Mouse (Mus musculus) bone marrow, adult 2 months (tissue): ENCODE data around the gene Pdzd8. TPM values are rescaled to one million over a fixed set of nuclear protein-coding genes. Genes with fewer than 3 reads are reported as not detected.

ENCODE experiments used
- H3K27ac ChIP-seq: fragments of 200-500 bp; 2 replicates; pipeline ENCODE4 v1.5.1; 2012; ENCODE audit warnings: low read depth, mild to moderate bottlenecking, control low read depth, inconsistent platforms, low read length; ENCODE audit not compliant: control insufficient read depth, poor library complexity, insufficient read depth
- H3K4me1 ChIP-seq: fragments of 200-500 bp; 2 replicates; pipeline ENCODE4 v1.6.1; 2011; ENCODE audit warnings: low read length; ENCODE audit not compliant: control insufficient read depth, insufficient read depth
- H3K4me3 ChIP-seq: fragments of 200-500 bp; replicated peaks from 2 replicates; pipeline ENCODE3; 2011; ENCODE audit warnings: mild to moderate bottlenecking, low read depth, low read length, control low read depth; ENCODE audit not compliant: control insufficient read depth
- CTCF ChIP-seq: fragments of 200-500 bp; IDR thresholded peaks from 2 replicates; pipeline ENCODE4 v1.5.1; 2011; ENCODE audit warnings: low read length, control low read depth; ENCODE audit not compliant: control insufficient read depth, insufficient read depth
- POLR2A ChIP-seq: fragments of 200-500 bp; IDR thresholded peaks from 2 replicates; pipeline ENCODE4 v1.6.1; 2011; ENCODE audit warnings: low read depth, mild to moderate bottlenecking, control low read depth, low read length, borderline replicate concordance; ENCODE audit not compliant: control insufficient read depth
- WGBS: fragments of 180-500 bp; shearing (Covaris S2); methylation state at CpG from one replicate; pipeline ENCODE4 v1.1.7; 2018; 5-methylcytosine and 5-hydroxymethylcytosine counted together
- polyA plus RNA-seq: library from polyadenylated mRNA; stranded (reverse); fragments of >200 nt; gene quantifications from 2 replicates; pipeline ENCODE4 v1.2.4, GENCODE M21; 2011; ENCODE audit warnings: low replicate concordance; ENCODE audit not compliant: missing spikeins, insufficient read depth, insufficient read length

Pdzd8 gene
- polyA plus RNA-seq, 1 experiment, result 13.6 TPM

GRCm38 (mm10) chr19:59379995-59380394 lies 34.4 kb upstream of the Pdzd8 start:
- WGBS, result 23% methylated on average over 1 of the region's 1 CpGs
- Histone ChIP-seq H3K27ac (no peak overlapping the region), H3K4me1 (peaks cover 2% of the 10 kb centered on the region), H3K4me3 (no peak overlapping the region)
- TF ChIP-seq POLR2A (no peak), CTCF (no peak)

- TF ChIP-seq CTCF (no peak), POLR2A (no peak)
- peaks cover 5% of the 10 kb centered on the region; the same call in 1 of the 2 replicates for H3K4me1 ChIP-seq
- H3K27ac ChIP-seq, result no peak overlapping the region
- H3K4me3 ChIP-seq, result no peak overlapping the region
- 73% methylated on average over 2 of the region's 2 CpGs for WGBS
Observed at GRCm38 (mm10) chr19:59376481-59376880, 30.9 kb upstream of the Pdzd8 start.

- Histone ChIP-seq H3K27ac (no peak overlapping the region), H3K4me1 (peaks cover 5% of the 10 kb centered on the region; the same call in 1 of the 2 replicates), H3K4me3 (no peak overlapping the region)
- 10% methylated on average over 6 of the region's 6 CpGs for WGBS
- TF ChIP-seq CTCF (no peak), POLR2A (no peak)
Observed at GRCm38 (mm10) chr19:59374940-59375339, 29.4 kb upstream of the Pdzd8 start.

- TF ChIP-seq POLR2A (no peak), CTCF (no peak)
- Histone ChIP-seq H3K4me3 (no peak overlapping the region), H3K27ac (peak overlapping the region; percentile 22; the same call in 1 of the 2 replicates), H3K4me1 (peaks cover 5% of the 10 kb centered on the region; the same call in 1 of the 2 replicates)
- 10% methylated on average over 4 of the region's 4 CpGs for WGBS
Observed at GRCm38 (mm10) chr19:59372928-59373327, 27.3 kb upstream of the Pdzd8 start.

- H3K4me3 ChIP-seq, result no peak overlapping the region
- TF ChIP-seq POLR2A (no peak), CTCF (no peak)
- no peak overlapping the region for H3K27ac ChIP-seq
- 66% methylated on average over 4 of the region's 4 CpGs for WGBS
- H3K4me1 ChIP-seq, result peaks cover 5% of the 10 kb centered on the region; the same call in 1 of the 2 replicates
Observed at GRCm38 (mm10) chr19:59371016-59371415, 25.4 kb upstream of the Pdzd8 start.

- H3K27ac ChIP-seq, result no peak overlapping the region
- TF ChIP-seq CTCF (no peak), POLR2A (no peak)
- no peak overlapping the region for H3K4me3 ChIP-seq
- peaks cover 2% of the 10 kb centered on the region; the same call in 1 of the 2 replicates for H3K4me1 ChIP-seq
- WGBS, result 77% methylated on average over 4 of the region's 4 CpGs
Observed at GRCm38 (mm10) chr19:59367892-59368291, 22.3 kb upstream of the Pdzd8 start.

GRCm38 (mm10) chr19:59366724-59367123 lies 21.1 kb upstream of the Pdzd8 start:
- Histone ChIP-seq H3K27ac (no peak overlapping the region), H3K4me1 (peaks cover 2% of the 10 kb centered on the region; the same call in 1 of the 2 replicates), H3K4me3 (no peak overlapping the region)
- WGBS, result 86% methylated on average over 3 of the region's 3 CpGs
- no peak for TF ChIP-seq CTCF
- TF ChIP-seq POLR2A, result no peak

GRCm38 (mm10) chr19:59363666-59364065 lies 18.1 kb upstream of the Pdzd8 start:
- 67% methylated on average over 3 of the region's 3 CpGs for WGBS
- TF ChIP-seq POLR2A, result no peak
- TF ChIP-seq CTCF, result no peak
- Histone ChIP-seq H3K27ac (no peak overlapping the region), H3K4me1 (peaks cover 4% of the 10 kb centered on the region; the same call in 1 of the 2 replicates), H3K4me3 (no peak overlapping the region)

- 82% methylated on average over 6 of the region's 6 CpGs for WGBS
- H3K4me1 ChIP-seq, result peaks cover 5% of the 10 kb centered on the region; the same call in 1 of the 2 replicates
- H3K27ac ChIP-seq, result no peak overlapping the region
Observed at GRCm38 (mm10) chr19:59362646-59363045, 17.1 kb upstream of the Pdzd8 start.

More at GRCm38 (mm10) chr19:59362646-59363045, 17.1 kb upstream of the Pdzd8 start:
- TF ChIP-seq CTCF (no peak), POLR2A (no peak)
- no peak overlapping the region for H3K4me3 ChIP-seq
